Mouse (Mus musculus) stomach, embryonic 14.5 days (tissue): ENCODE measurements around the gene Dnajc10. TPM values are rescaled to one million over a fixed set of nuclear protein-coding genes. Genes with fewer than 3 reads are reported as not detected.

ENCODE experiments used
- ATAC-seq: fragments of 200-750 bp; cut with Nextera tagmentation; 2 replicates; pipeline ENCODE4 v1.8.0; 2017; ENCODE audit warnings: low read depth, moderate TSS enrichment; ENCODE audit not compliant: insufficient number of reproducible peaks, insufficient read depth, low FRiP score
- H3K27ac ChIP-seq: fragments of 300-500 bp; sonication (generic); 2 replicates; pipeline ENCODE4 v1.5.1; 2014; ENCODE audit warnings: mild to moderate bottlenecking, low read length, moderate library complexity, mixed read lengths
- H3K27me3 ChIP-seq: fragments of 300-500 bp; sonication (generic); 2 replicates; pipeline ENCODE4 v1.6.1; 2014; ENCODE audit warnings: low read length, control low read depth, mixed read lengths; ENCODE audit not compliant: control insufficient read depth, insufficient read depth
- H3K36me3 ChIP-seq: fragments of 300-500 bp; sonication (generic); 2 replicates; pipeline ENCODE4 v1.6.1; 2014; ENCODE audit warnings: mild to moderate bottlenecking, control low read depth, low read length, moderate library complexity, mixed read lengths; ENCODE audit not compliant: control insufficient read depth, insufficient read depth
- H3K4me1 ChIP-seq: fragments of 300-500 bp; sonication (generic); 2 replicates; pipeline ENCODE4 v1.6.1; 2014; ENCODE audit warnings: low read length, control low read depth, mixed read lengths; ENCODE audit not compliant: control insufficient read depth, insufficient read depth
- H3K4me2 ChIP-seq: fragments of 300-500 bp; sonication (generic); replicated peaks from 2 replicates; pipeline ENCODE4 v1.6.1; 2014; ENCODE audit warnings: low read depth, low read length, control low read depth
- H3K4me3 ChIP-seq: fragments of 300-500 bp; sonication (generic); 2 replicates; pipeline ENCODE4 v1.5.1; 2014; ENCODE audit warnings: low read depth, low read length, control low read depth
- H3K9ac ChIP-seq: fragments of 300-500 bp; sonication (generic); replicated peaks from 2 replicates; pipeline ENCODE4 v1.6.1; 2014; ENCODE audit warnings: low read depth, mild to moderate bottlenecking, control low read depth, low read length, moderate library complexity, mixed read lengths
- H3K9me3 ChIP-seq: fragments of 300-500 bp; sonication (generic); 2 replicates; pipeline ENCODE4 v1.6.1; 2016; ENCODE audit warnings: low read depth, low read length, control low read depth; ENCODE audit not compliant: control insufficient read depth
- WGBS: fragments of 180-500 bp; shearing (Covaris S2); extraction: QIAGEN DNeasy Blood & Tissue Kit; methylation state at CpG from one replicate; pipeline ENCODE4 v1.1.7; 2014; 5-methylcytosine and 5-hydroxymethylcytosine counted together
- polyA plus RNA-seq: library from polyadenylated mRNA; unstranded; fragments of >200 nt; fragmentation: Nextera tagmentation; extraction: Ambion mirVana; gene quantifications from 2 replicates; pipeline ENCODE4 v1.2.1, GENCODE M21; 2014

Dnajc10 gene
- polyA plus RNA-seq, 1 experiment from 2014 or later, result 91.8 TPM

- no peak overlapping the region for H3K4me2 ChIP-seq
- H3K9me3 ChIP-seq, result no peaks in the 10 kb centered on the region
- H3K27me3 ChIP-seq, result no peaks in the 10 kb centered on the region
- H3K36me3 ChIP-seq, result no peaks in the 10 kb centered on the region
- H3K9ac ChIP-seq, result no peak overlapping the region
- 40% methylated on average over 3 of the region's 3 CpGs for WGBS
- no peak overlapping the region for H3K4me3 ChIP-seq
- no peak for ATAC-seq
- no peaks in the 10 kb centered on the region for H3K4me1 ChIP-seq
- H3K27ac ChIP-seq, result no peak overlapping the region
Measured at GRCm38 (mm10) chr2:80396864-80397263, 81.6 kb downstream of the Dnajc10 start.

GRCm38 (mm10) chr2:80398595-80399099, 83.4 kb downstream of the Dnajc10 start:
- Histone ChIP-seq H3K9me3 (no peaks in the 10 kb centered on the region), H3K4me3 (no peak overlapping the region), H3K27ac (no peak overlapping the region), H3K4me1 (no peaks in the 10 kb centered on the region), H3K4me2 (no peak overlapping the region), H3K9ac (no peak overlapping the region), H3K27me3 (no peaks in the 10 kb centered on the region), H3K36me3 (no peaks in the 10 kb centered on the region)
- no peak for ATAC-seq
- WGBS, result 44% methylated on average over 3 of the region's 3 CpGs

Other genes starting within 250 kb of the Dnajc10 start
- gene Pde1a, start 186.0 kb upstream of the Dnajc10 start, polyA plus RNA-seq, result 72.5 and 78.6 TPM in 2 replicates
- gene Prdx6b, start 23.0 kb upstream of the Dnajc10 start, polyA plus RNA-seq, result not detected in 2 replicates
- 1.6 and 2.0 TPM in 2 replicates for gene Frzb, start 132.2 kb downstream of the Dnajc10 start, polyA plus RNA-seq